Mouse (Mus musculus): ENCODE measurements around the gene Pknox2. TPM values are rescaled to one million over a fixed set of nuclear protein-coding genes. Genes with fewer than 3 reads are reported as not detected.

The Pknox2 gene
- polyA plus RNA-seq, 1 experiment = 83.7 TPM

DNA sequence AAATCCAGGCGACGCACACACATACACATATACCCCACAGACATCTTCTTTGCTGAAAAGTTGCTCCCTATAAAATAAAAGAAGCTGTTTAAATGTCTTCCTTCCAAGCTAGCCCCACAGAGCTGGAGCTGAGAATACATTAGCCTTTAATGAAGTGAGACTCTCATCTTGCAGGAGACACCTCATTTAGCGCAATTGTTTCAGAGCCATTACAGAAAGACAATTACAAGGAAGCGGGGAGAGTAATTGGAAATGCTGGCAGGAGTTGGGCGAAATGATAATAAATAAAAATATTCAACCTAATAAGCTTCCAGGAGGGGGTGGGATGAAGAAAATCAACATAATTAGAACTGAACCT, 79.8 kb downstream of the Pknox2 start:
- Histone ChIP-seq H3K27me3 (ENCODE audit: control insufficient read depth, insufficient read depth, low read length) (no peaks in the 10 kb centered on the region), H3K4me1 (ENCODE audit: control insufficient read depth, insufficient read depth, low read length) (no peaks in the 10 kb centered on the region)

GRCm38 (mm10) chr9:37066732-37067472, 80.3 kb downstream of the Pknox2 start:
- Histone ChIP-seq H3K27ac (ENCODE audit: control insufficient read depth, insufficient read depth, low read depth, low read length) (no peak overlapping the region), H3K27me3 (ENCODE audit: control insufficient read depth, insufficient read depth, low read length) (no peaks in the 10 kb centered on the region), H3K4me3 (ENCODE audit: control insufficient read depth, low read depth, low read length) (no peak overlapping the region), H3K4me1 (ENCODE audit: control insufficient read depth, insufficient read depth, low read length) (no peaks in the 10 kb centered on the region), H3K36me3 (ENCODE audit: control insufficient read depth, insufficient read depth, low read length) (no peaks in the 10 kb centered on the region)
- no peak for TF ChIP-seq CTCF (IDR thresholded peaks at IDR 0.05; ENCODE audit: control insufficient read depth, insufficient read depth, insufficient replicate concordance, low read depth, low read length)
- TF ChIP-seq POLR2A (IDR thresholded peaks at IDR 0.05; ENCODE audit: control insufficient read depth, low read depth, low read length) = no peak

More for the DNA sequence above, 79.8 kb downstream of the Pknox2 start:
- H3K36me3 ChIP-seq (ENCODE audit: control insufficient read depth, insufficient read depth, low read length) = no peaks in the 10 kb centered on the region
- no peak overlapping the region for H3K4me3 ChIP-seq (ENCODE audit: control insufficient read depth, low read depth, low read length)
- TF ChIP-seq POLR2A (IDR thresholded peaks at IDR 0.05; ENCODE audit: control insufficient read depth, low read depth, low read length) (no peak), CTCF (IDR thresholded peaks at IDR 0.05; ENCODE audit: control insufficient read depth, insufficient read depth, insufficient replicate concordance, low read depth, low read length) (no peak)
- H3K27ac ChIP-seq (ENCODE audit: control insufficient read depth, insufficient read depth, low read depth, low read length) = no peak overlapping the region

GRCm38 (mm10) chr9:37061627-37062026, 85.6 kb downstream of the Pknox2 start:
- no peaks in the 10 kb centered on the region for H3K4me1 ChIP-seq (ENCODE audit: control insufficient read depth, insufficient read depth, low read length)
- no peak overlapping the region for H3K27ac ChIP-seq (ENCODE audit: control insufficient read depth, insufficient read depth, low read depth, low read length)
- TF ChIP-seq POLR2A (IDR thresholded peaks at IDR 0.05; ENCODE audit: control insufficient read depth, low read depth, low read length) (no peak), CTCF (IDR thresholded peaks at IDR 0.05; ENCODE audit: control insufficient read depth, insufficient read depth, insufficient replicate concordance, low read depth, low read length) (no peak)
- no peak overlapping the region for H3K4me3 ChIP-seq (ENCODE audit: control insufficient read depth, low read depth, low read length)
- H3K27me3 ChIP-seq (ENCODE audit: control insufficient read depth, insufficient read depth, low read length) = no peaks in the 10 kb centered on the region
- no peaks in the 10 kb centered on the region for H3K36me3 ChIP-seq (ENCODE audit: control insufficient read depth, insufficient read depth, low read length)

DNA sequence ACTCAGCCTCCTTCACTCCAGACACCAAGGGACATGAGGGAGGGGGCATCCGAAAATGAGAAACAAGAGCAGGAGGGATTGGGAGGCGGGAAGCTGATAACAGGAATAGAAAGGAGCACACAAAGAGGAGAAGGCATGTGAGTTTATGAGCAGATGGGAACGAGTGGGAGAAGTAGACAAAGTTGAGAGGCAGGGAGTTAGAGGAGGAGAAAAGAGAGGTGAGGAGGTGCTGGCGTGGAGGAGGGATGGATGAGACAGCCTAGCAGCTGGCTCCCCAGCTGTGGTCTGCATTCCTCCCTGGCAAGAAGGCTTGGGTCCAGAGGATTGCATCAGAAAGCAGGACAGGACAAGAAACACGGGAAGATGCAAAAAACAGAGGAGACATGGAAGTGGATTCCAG, 92.5 kb downstream of the Pknox2 start:
- Histone ChIP-seq H3K4me3 (ENCODE audit: control insufficient read depth, low read depth, low read length) (peak overlapping the region; percentile 68), H3K27me3 (ENCODE audit: control insufficient read depth, insufficient read depth, low read length) (no peaks in the 10 kb centered on the region), H3K36me3 (ENCODE audit: control insufficient read depth, insufficient read depth, low read length) (no peaks in the 10 kb centered on the region), H3K4me1 (ENCODE audit: control insufficient read depth, insufficient read depth, low read length) (peaks cover 15% of the 10 kb centered on the region), H3K27ac (ENCODE audit: control insufficient read depth, insufficient read depth, low read depth, low read length) (peak overlapping the region; percentile 49; the same call in 1 of the 2 replicates)
- TF ChIP-seq CTCF (IDR thresholded peaks at IDR 0.05; ENCODE audit: control insufficient read depth, insufficient read depth, insufficient replicate concordance, low read depth, low read length) (no peak), POLR2A (IDR thresholded peaks at IDR 0.05; ENCODE audit: control insufficient read depth, low read depth, low read length) (no peak)

DNA sequence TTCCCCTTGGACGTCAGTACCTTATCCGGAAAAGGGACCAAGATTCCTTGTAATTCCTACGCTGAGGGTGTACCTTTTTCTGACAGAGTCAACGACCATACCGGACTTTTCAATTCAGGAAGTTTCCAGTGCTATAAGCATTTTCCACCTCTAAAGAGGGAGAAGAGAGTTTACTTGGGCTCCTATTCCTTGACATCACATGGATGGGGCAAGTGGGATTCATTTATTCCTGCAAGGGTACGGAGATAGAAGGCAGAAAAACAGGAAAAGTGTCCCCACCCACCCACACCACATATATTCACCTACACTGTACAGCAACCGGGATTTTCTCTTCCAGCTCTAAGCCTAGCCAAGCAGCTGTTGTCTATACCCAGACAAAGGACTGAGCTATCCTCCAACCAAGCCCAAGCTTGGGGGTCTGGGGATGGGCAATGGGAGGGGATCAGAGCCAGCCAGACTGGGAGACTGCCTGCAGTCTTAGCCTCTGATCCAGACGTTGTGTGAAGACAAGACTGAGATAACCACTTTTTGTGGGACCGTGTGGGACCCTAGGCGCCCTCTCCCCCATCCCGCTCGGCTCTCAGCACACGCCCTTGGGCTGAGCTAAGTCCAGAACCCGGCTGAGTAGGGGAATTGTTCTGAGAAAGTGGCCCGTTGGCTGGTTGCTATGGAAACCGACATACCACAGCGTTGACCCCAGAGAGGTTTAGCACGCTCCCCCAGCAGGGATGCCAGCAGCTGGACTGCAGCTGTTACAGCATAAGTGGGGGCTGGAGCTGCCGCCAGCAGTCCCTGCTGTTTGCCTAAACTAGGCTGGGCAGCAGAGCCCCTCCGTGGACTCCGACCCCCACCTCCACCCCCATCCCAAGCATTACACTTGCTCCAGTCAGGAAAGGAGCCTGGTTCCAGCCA, 93.3 kb downstream of the Pknox2 start:
- H3K4me3 ChIP-seq (ENCODE audit: control insufficient read depth, low read depth, low read length) = peak overlapping the region; percentile 68
- peaks cover 15% of the 10 kb centered on the region for H3K4me1 ChIP-seq (ENCODE audit: control insufficient read depth, insufficient read depth, low read length)
- no peaks in the 10 kb centered on the region for H3K36me3 ChIP-seq (ENCODE audit: control insufficient read depth, insufficient read depth, low read length)
- peak overlapping the region; percentile 51 for H3K27ac ChIP-seq (ENCODE audit: control insufficient read depth, insufficient read depth, low read depth, low read length)
- no peak for TF ChIP-seq CTCF (IDR thresholded peaks at IDR 0.05; ENCODE audit: control insufficient read depth, insufficient read depth, insufficient replicate concordance, low read depth, low read length)
- TF ChIP-seq POLR2A (IDR thresholded peaks at IDR 0.05; ENCODE audit: control insufficient read depth, low read depth, low read length) = peak; percentile 67; the same call in 1 of the 2 replicates
- H3K27me3 ChIP-seq (ENCODE audit: control insufficient read depth, insufficient read depth, low read length) = no peaks in the 10 kb centered on the region

DNA sequence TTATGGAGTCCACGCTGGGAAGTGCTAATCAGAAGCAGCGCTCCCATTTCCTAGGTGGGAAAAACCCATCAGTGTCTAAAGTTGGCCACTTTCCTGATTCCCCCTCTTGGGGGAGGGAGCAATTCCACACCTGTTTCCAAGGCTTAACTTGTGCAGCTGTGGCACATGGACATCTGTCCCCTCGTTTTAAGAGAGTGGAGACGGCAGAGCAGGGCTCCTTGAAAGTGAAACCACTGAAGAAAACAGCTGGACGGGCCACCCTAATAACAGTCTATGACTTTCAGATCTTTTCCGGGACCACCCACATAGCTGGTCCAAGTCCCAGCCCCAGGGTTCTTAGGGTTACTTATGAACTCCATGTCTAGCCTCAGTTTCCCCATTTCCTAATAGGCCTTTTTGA, 94.2 kb downstream of the Pknox2 start:
- Histone ChIP-seq H3K27me3 (ENCODE audit: control insufficient read depth, insufficient read depth, low read length) (no peaks in the 10 kb centered on the region), H3K4me1 (ENCODE audit: control insufficient read depth, insufficient read depth, low read length) (peaks cover 15% of the 10 kb centered on the region), H3K36me3 (ENCODE audit: control insufficient read depth, insufficient read depth, low read length) (no peaks in the 10 kb centered on the region), H3K4me3 (ENCODE audit: control insufficient read depth, low read depth, low read length) (peak overlapping the region; percentile 68), H3K27ac (ENCODE audit: control insufficient read depth, insufficient read depth, low read depth, low read length) (peak overlapping the region; percentile 51)
- TF ChIP-seq POLR2A (IDR thresholded peaks at IDR 0.05; ENCODE audit: control insufficient read depth, low read depth, low read length) (no peak), CTCF (IDR thresholded peaks at IDR 0.05; ENCODE audit: control insufficient read depth, insufficient read depth, insufficient replicate concordance, low read depth, low read length) (no peak)

- no peak overlapping the region for H3K4me3 ChIP-seq (ENCODE audit: control insufficient read depth, low read depth, low read length)
- H3K27me3 ChIP-seq (ENCODE audit: control insufficient read depth, insufficient read depth, low read length) = no peaks in the 10 kb centered on the region
- TF ChIP-seq CTCF (IDR thresholded peaks at IDR 0.05; ENCODE audit: control insufficient read depth, insufficient read depth, insufficient replicate concordance, low read depth, low read length) (no peak), POLR2A (IDR thresholded peaks at IDR 0.05; ENCODE audit: control insufficient read depth, low read depth, low read length) (no peak)
- peaks cover 15% of the 10 kb centered on the region for H3K4me1 ChIP-seq (ENCODE audit: control insufficient read depth, insufficient read depth, low read length)
- H3K36me3 ChIP-seq (ENCODE audit: control insufficient read depth, insufficient read depth, low read length) = no peaks in the 10 kb centered on the region
- no peak overlapping the region for H3K27ac ChIP-seq (ENCODE audit: control insufficient read depth, insufficient read depth, low read depth, low read length)
Measured at GRCm38 (mm10) chr9:37051669-37052068, 95.5 kb downstream of the Pknox2 start.
